ENCODE assay signal across 24 mouse cellular contexts in the genomic region with DNA sequence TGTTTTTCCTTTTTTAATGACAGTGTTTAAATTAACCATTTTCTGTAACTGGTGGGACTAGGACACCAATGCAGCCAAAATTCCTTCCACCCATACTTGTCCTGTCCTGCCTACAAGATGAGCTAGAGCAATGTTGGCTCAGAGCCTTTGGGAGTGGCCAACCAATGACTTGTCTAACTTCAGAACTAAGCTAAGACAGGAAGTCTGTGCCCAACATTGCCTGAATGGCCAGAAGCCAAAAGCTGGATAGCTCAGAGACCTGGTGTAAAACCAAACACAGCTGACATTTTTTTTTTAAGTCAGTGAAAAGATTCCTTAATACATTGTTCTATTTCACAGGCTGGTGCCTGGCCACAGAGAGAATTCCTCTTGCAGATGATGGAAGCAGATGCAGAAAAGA.
DNase-seq lines count a peak whose midpoint lies in the region; ATAC-seq and TF ChIP-seq lines count a peak whose summit lies in the region.
"Had no signal": no experiment of that assay in that cellular context is flagged by ENCODE, and none has a peak within 500 bp of the region (broad histone marks: within the 10 kb centered on the region; RNA-seq: fewer than 3 reads in every experiment).

No protein-coding gene starts in this region.

- TF ChIP-seq CTCF in gastrocnemius, adult 2 months (IDR thresholded peaks at IDR 0.05): no peak

- intact Hi-C loops in gastrocnemius, adult 2 months (cut with DNase I): no loop called here

- no peak for ATAC-seq in kidney, embryonic 15.5 days (replicated peaks; ENCODE audit: low FRiP score)
- ATAC-seq: CD4-positive, CD25-positive, alpha-beta regulatory T cell, adult 4 months; forebrain, embryonic 14.5 days; inflammation-experienced regulatory T-cells, adult 6 months had no signal

- DNase-seq in gastrocnemius, adult 2 months: peak; percentile 15
- DNase-seq in gastrocnemius, adult 8-10 months (ENCODE audit: low spot score in 2 of 2): no peak
- DNase-seq in MN1 (ENCODE audit: low spot score): peak; percentile 14
- DNase-seq in adipocyte (ENCODE audit: low spot score): peak; percentile 62
- peak; percentile 2 for DNase-seq in skeletal muscle tissue, adult 2 months (ENCODE audit: low read depth, low spot score)
- DNase-seq in adrenal gland, postnatal 4 days (ENCODE audit: low spot score in 2 of 2): no peak
- DNase-seq: adrenal gland, postnatal 10 days; B cell, adult 2 months; cerebellum, adult 11-12 months; cerebellum, adult 9-11 months; gastrocnemius, postnatal 10 days; heart, adult 2 months; heart, postnatal 14 days; kidney, adult 11 months; kidney, adult 9 months had no signal

- H3K9me3 ChIP-seq in kidney, embryonic 15.5 days (replicated peaks): no peaks in the 10 kb centered on the region
- H3K9me3 ChIP-seq: G1E; heart, embryonic 15.5 days; hindbrain, embryonic 10.5 days; hindbrain, embryonic 15.5 days had no signal

- H3K4me2 ChIP-seq in kidney, embryonic 15.5 days: no peak overlapping the region
- H3K4me2 ChIP-seq: heart, embryonic 11.5 days; heart, embryonic 15.5 days; hindbrain, embryonic 15.5 days had no signal

- no peak overlapping the region for H3K9ac ChIP-seq in kidney, embryonic 15.5 days
- H3K9ac ChIP-seq: heart, embryonic 15.5 days; hindbrain, embryonic 15.5 days had no signal

- no peak overlapping the region for H3K4me3 ChIP-seq in gastrocnemius, adult 2 months
- H3K4me3 ChIP-seq in kidney, embryonic 15.5 days (replicated peaks): no peak overlapping the region
- H3K4me3 ChIP-seq: heart, adult 2 months; heart, embryonic 15.5 days; hindbrain, embryonic 10.5 days; hindbrain, embryonic 15.5 days had no signal

- no peaks in the 10 kb centered on the region for H3K36me3 ChIP-seq in kidney, embryonic 15.5 days
- H3K36me3 ChIP-seq: G1E; heart, embryonic 15.5 days; hindbrain, embryonic 10.5 days; hindbrain, embryonic 15.5 days had no signal

- H3K27ac ChIP-seq in gastrocnemius, adult 2 months: no peak overlapping the region
- H3K27ac ChIP-seq in kidney, embryonic 15.5 days: no peak overlapping the region
- H3K27ac ChIP-seq: heart, adult 2 months; heart, embryonic 15.5 days; hindbrain, embryonic 10.5 days; hindbrain, embryonic 15.5 days had no signal

- H3K27me3 ChIP-seq in kidney, embryonic 15.5 days: no peaks in the 10 kb centered on the region
- H3K27me3 ChIP-seq: heart, embryonic 15.5 days; hindbrain, embryonic 15.5 days had no signal

- H3K4me1 ChIP-seq in kidney, embryonic 15.5 days: no peaks in the 10 kb centered on the region
- H3K4me1 ChIP-seq: heart, embryonic 15.5 days; hindbrain, embryonic 10.5 days; hindbrain, embryonic 15.5 days had no signal

Comparison
In these comparisons a context has a peak if more than half of its experiments do, and no peak if none do; other contexts are left out.
1. DNase-seq: peak in gastrocnemius, adult 2 months (single experiment), MN1 (single experiment), adipocyte (single experiment) and skeletal muscle tissue, adult 2 months (single experiment); none in gastrocnemius, adult 8-10 months (0 of 2) and adrenal gland, postnatal 4 days (0 of 2).